Mouse (Mus musculus) stomach, postnatal 0 days (tissue): ENCODE results near the gene Lrrc57.
"Not testable (repeated sequence)": the region's sequence is repeated elsewhere in the genome, so short reads cannot be mapped to it uniquely, and the experiment has no call there.

Experiments
- CTCF ChIP-seq: IDR thresholded peaks from 2 replicates; pipeline ENCODE4 v1.5.1; 2016; ENCODE audit warnings: antibody characterized with exemption, low read depth, mild to moderate bottlenecking, moderate library complexity
- EP300 ChIP-seq: optimal IDR thresholded peaks from 2 replicates; pipeline ENCODE3; 2016; ENCODE audit warnings: antibody characterized with exemption

DNA sequence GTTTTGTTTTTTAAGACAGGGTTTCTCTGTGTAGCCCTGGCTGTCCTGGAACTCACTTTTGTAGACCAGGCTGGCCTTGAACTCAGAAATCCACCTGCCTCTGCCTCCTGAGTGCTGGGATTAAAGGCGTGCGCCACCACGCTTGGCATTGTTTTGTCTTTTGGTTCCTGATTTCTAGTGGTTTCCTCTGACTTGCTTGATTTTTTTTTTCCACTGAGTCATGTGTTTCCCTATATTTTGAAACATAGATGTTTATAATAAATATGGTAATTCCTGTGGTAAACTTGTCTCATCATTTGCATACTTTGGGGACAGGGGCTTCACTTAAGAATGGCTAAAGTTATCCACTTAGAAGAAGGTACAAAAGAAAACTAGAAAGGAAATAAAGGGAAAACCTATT is 37.2 kb downstream of the Lrrc57 start:
- not testable (repeated sequence) for TF ChIP-seq CTCF, EP300
